Comparison of ENCODE assay signal across 8 mouse cellular contexts in genomic region chr13:23740256-23740840, GRCm38 (mm10). TPM values are rescaled to one million over a fixed set of nuclear protein-coding genes. Genes with fewer than 3 reads are reported as not detected.
DNase-seq lines count a peak whose midpoint lies in the region; ATAC-seq and TF ChIP-seq lines count a peak whose summit lies in the region.

No protein-coding gene starts in this region.

- in situ Hi-C loops in CH12.LX (cut with MboI; ENCODE audit: low pct_ligation_motif_present, low pct_unique_long_range_greater_than_20kb, low sequenced_read_pairs) = no loop called here

- H3K9ac ChIP-seq in CH12.LX (ENCODE audit: insufficient read depth, low read depth) = peak overlapping the region; percentile 100
- peak overlapping the region; percentile 76 for H3K9ac ChIP-seq in forebrain, embryonic 14.5 days (ENCODE audit: low read length)
- H3K9ac ChIP-seq in liver, embryonic 14.5 days (replicated peaks) = peak overlapping the region; percentile 97

- H3K9me3 ChIP-seq in erythroblast, embryonic 14.5 days (ENCODE audit: control insufficient read depth, low read length) = no peaks in the 10 kb centered on the region
- H3K9me3 ChIP-seq in CH12.LX (replicated peaks; ENCODE audit: low read length) = no peaks in the 10 kb centered on the region
- no peaks in the 10 kb centered on the region for H3K9me3 ChIP-seq in forebrain, embryonic 14.5 days (replicated peaks; ENCODE audit: control insufficient read depth, low read length)
- H3K9me3 ChIP-seq in liver, embryonic 14.5 days (ENCODE audit: control insufficient read depth, low read length) = no peaks in the 10 kb centered on the region

- no peaks in the 10 kb centered on the region for H3K27me3 ChIP-seq in erythroblast, embryonic 14.5 days (ENCODE audit: control insufficient read depth)
- no peaks in the 10 kb centered on the region for H3K27me3 ChIP-seq in CH12.LX (replicated peaks)
- H3K27me3 ChIP-seq in forebrain, embryonic 14.5 days (replicated peaks; ENCODE audit: control insufficient read depth, insufficient read depth, low read length) = no peaks in the 10 kb centered on the region
- no peaks in the 10 kb centered on the region for H3K27me3 ChIP-seq in liver, embryonic 14.5 days (ENCODE audit: control insufficient read depth, insufficient read depth, low read length)

- H3K36me3 ChIP-seq in erythroblast, embryonic 14.5 days (ENCODE audit: control insufficient read depth) = peaks cover 5% of the 10 kb centered on the region
- H3K36me3 ChIP-seq in CH12.LX (replicated peaks in 1 of 2; ENCODE audit: control insufficient read depth in 1 of 2, insufficient read depth in 1 of 2, low read length in 1 of 2) = no peaks in the 10 kb centered on the region
- no peaks in the 10 kb centered on the region for H3K36me3 ChIP-seq in forebrain, embryonic 14.5 days (ENCODE audit: control insufficient read depth, insufficient read depth, low read length)
- H3K36me3 ChIP-seq in liver, embryonic 14.5 days (replicated peaks; ENCODE audit: control insufficient read depth, insufficient read depth, low read depth) = no peaks in the 10 kb centered on the region

- dilution Hi-C loops in CH12.LX (cut with MboI; ENCODE audit: extremely low pct_ligation_motif_present, extremely low pct_unique_long_range_greater_than_20kb, low sequenced_read_pairs) = loop anchor here (10.0 kb wide), 1 partner anchor 46 kb away; the partner anchor contains the start of genes Hist1h1t and Hist1h4c

- TF ChIP-seq POLR2A in CH12.LX (IDR thresholded peaks at IDR 0.05; ENCODE audit: low read depth, low read length) = no peak; the same call in 1 of the 2 replicates

- TF ChIP-seq RAD21 in CH12.LX (IDR thresholded peaks at IDR 0.05; ENCODE audit: low read depth, low read length) = no peak

- TF ChIP-seq CTCF in CH12.LX (conservative IDR thresholded peaks at IDR 0.05 in 1 of 2, IDR thresholded peaks at IDR 0.05 in 1 of 2; ENCODE audit: low read depth in 2 of 2, low read length in 2 of 2) = no peak
- no peak for TF ChIP-seq CTCF in liver, embryonic 14.5 days (IDR thresholded peaks at IDR 0.05; ENCODE audit: low read depth)

- intact Hi-C loops in gastrocnemius, postnatal 36 days (cut with DNase I) = no loop called here

- H3K4me3 ChIP-seq in erythroblast, embryonic 14.5 days (replicated peaks) = peak overlapping the region; percentile 71
- H3K4me3 ChIP-seq in CH12.LX (replicated peaks in 1 of 3; ENCODE audit: low read depth in 2 of 3, low read length in 2 of 3, poor library complexity in 1 of 3) = peak overlapping the region; percentile 54 to 74 (median 54)
- H3K4me3 ChIP-seq in forebrain, embryonic 14.5 days (ENCODE audit: low read depth, low read length) = peak overlapping the region; percentile 44
- H3K4me3 ChIP-seq in liver, embryonic 14.5 days (ENCODE audit: insufficient read depth in 1 of 2, low read depth in 2 of 2, low read length in 2 of 2) = peak overlapping the region; percentile 65 to 86

- no peak for DNase-seq in CH12.LX (ENCODE audit: extremely low read depth)
- no peak for DNase-seq in forebrain, embryonic 14.5 days (ENCODE audit: low spot score)
- peak in 1 of 3 experiments; percentile 62 for DNase-seq in liver, embryonic 14.5 days (ENCODE audit: low read depth in 3 of 3, low spot score in 3 of 3)
- DNase-seq in thymus, postnatal 14 days = no peak
- DNase-seq in gastrocnemius, postnatal 36 days = no peak

- ATAC-seq in erythroblast, adult 5-6 weeks (replicated peaks; ENCODE audit: low FRiP score, poor library complexity, severe bottlenecking) = no peak
- no peak for ATAC-seq in forebrain, embryonic 14.5 days
- no peak for ATAC-seq in liver, embryonic 14.5 days (ENCODE audit: insufficient read depth)
- no peak for ATAC-seq in megakaryocyte progenitor cell, adult 5-6 weeks (replicated peaks; ENCODE audit: poor library complexity)

- peak overlapping the region; percentile 95 for H3K27ac ChIP-seq in CH12.LX (ENCODE audit: insufficient read depth, low read depth)
- H3K27ac ChIP-seq in forebrain, embryonic 14.5 days (ENCODE audit: low read depth, low read length) = peak overlapping the region; percentile 95; the same call in 1 of the 2 replicates
- H3K27ac ChIP-seq in liver, embryonic 14.5 days = peak overlapping the region; percentile 99

- no peak for TF ChIP-seq EP300 in CH12.LX (IDR thresholded peaks at IDR 0.05; ENCODE audit: low read length)
- TF ChIP-seq EP300 in liver, embryonic 14.5 days (IDR thresholded peaks at IDR 0.05; ENCODE audit: low read depth) = peak; percentile 6; the same call in 1 of the 2 replicates

- peak overlapping the region; percentile 84 for H3K4me2 ChIP-seq in CH12.LX (ENCODE audit: insufficient read depth, low read depth, poor library complexity, severe bottlenecking)
- H3K4me2 ChIP-seq in forebrain, embryonic 14.5 days (ENCODE audit: low read length) = peak overlapping the region; percentile 77
- peak overlapping the region; percentile 94 for H3K4me2 ChIP-seq in liver, embryonic 14.5 days (ENCODE audit: low read depth)

- WGBS in forebrain, embryonic 14.5 days = 41% methylated on average over 13 of the region's 13 CpGs
- 15% methylated on average over 13 of the region's 13 CpGs for WGBS in liver, embryonic 14.5 days (ENCODE audit: insufficient replicate concordance)

- H3K4me1 ChIP-seq in erythroblast, embryonic 14.5 days (ENCODE audit: control insufficient read depth) = peaks cover 45% of the 10 kb centered on the region
- peaks cover 3 to 29% of the 10 kb centered on the region in 2 experiments; a peak in 3 of 4 replicates for H3K4me1 ChIP-seq in CH12.LX (ENCODE audit: control insufficient read depth in 1 of 2, insufficient read depth in 2 of 2)
- H3K4me1 ChIP-seq in forebrain, embryonic 14.5 days (ENCODE audit: control insufficient read depth, insufficient read depth, low read length) = peaks cover 6% of the 10 kb centered on the region; the same call in 1 of the 2 replicates
- H3K4me1 ChIP-seq in liver, embryonic 14.5 days (replicated peaks; ENCODE audit: control insufficient read depth in 2 of 2, insufficient read depth in 2 of 2, low read length in 1 of 2) = peaks cover 16 to 22% of the 10 kb centered on the region in 2 experiments

- H3K79me2 ChIP-seq in CH12.LX (replicated peaks; ENCODE audit: control insufficient read depth, extremely low read depth, insufficient read depth, poor library complexity, severe bottlenecking) = no peaks in the 10 kb centered on the region

RNA-seq across cellular contexts. Expression of gene Hist1h1c, which starts 1.7 kb away (rescaled TPM):
- 54.6 and 94.3 TPM in 2 replicates for polyA plus RNA-seq in erythroblast, embryonic 14.5 days (2012)
- 188 and 215 TPM in 2 replicates for total RNA-seq in erythroblast, adult 5-6 weeks (2015; ENCODE audit: low replicate concordance)
- total RNA-seq in erythroblast, adult 5-6 weeks (2017; ENCODE audit: low replicate concordance) = 1,447 and 1,942 TPM in 2 replicates
- total RNA-seq in CH12.LX (2012; rRNA removed) (568 and 597 TPM in 2 replicates), CH12.LX (2014; rRNA removed) (22.8 and 26.1 TPM in 2 replicates)
- 12.5 and 13.2 TPM in 2 replicates for polyA plus RNA-seq in CH12.LX (2012; ENCODE audit: insufficient read length, low read depth)
- 16.9 and 25.2 TPM in 2 replicates for polyA plus RNA-seq in forebrain, embryonic 14.5 days (2014; fragmentation: Nextera tagmentation; extraction: Ambion mirVana)
- 37.4 and 46.8 TPM in 2 replicates for polyA plus RNA-seq in liver, embryonic 14.5 days (2012; rRNA removed)
- polyA plus RNA-seq in liver, embryonic 14.5 days (2014; fragmentation: Nextera tagmentation; extraction: Ambion mirVana) = 72.5 and 86.6 TPM in 2 replicates
- total RNA-seq in megakaryocyte progenitor cell, adult 5-6 weeks (2015) = 103 and 110 TPM in 2 replicates
- total RNA-seq in megakaryocyte progenitor cell, adult 5-6 weeks (2017) = 686 and 791 TPM in 2 replicates
- 100 to 1,000 TPM; 188 to 225 TPM for total RNA-seq in gastrocnemius, postnatal 36 days (2021)

RNA-seq across cellular contexts. Expression of gene Hist1h3c, which starts 5.1 kb away (rescaled TPM):
- 3.8 and 7.0 TPM in 2 replicates for polyA plus RNA-seq in erythroblast, embryonic 14.5 days (2012)
- total RNA-seq in erythroblast, adult 5-6 weeks (2015; ENCODE audit: low replicate concordance) = 41.1 and 59.8 TPM in 2 replicates
- total RNA-seq in erythroblast, adult 5-6 weeks (2017; ENCODE audit: low replicate concordance) = 178 and 330 TPM in 2 replicates
- total RNA-seq in CH12.LX (2012; rRNA removed) = 1,821 and 1,847 TPM in 2 replicates
- 57.5 and 73.1 TPM in 2 replicates for total RNA-seq in CH12.LX (2014; rRNA removed)
- 5.5 and 7.3 TPM in 2 replicates for polyA plus RNA-seq in CH12.LX (2012; ENCODE audit: insufficient read length, low read depth)
- polyA plus RNA-seq in forebrain, embryonic 14.5 days (2014; fragmentation: Nextera tagmentation; extraction: Ambion mirVana) = 2.4 and 5.9 TPM in 2 replicates
- polyA plus RNA-seq in liver, embryonic 14.5 days (2012; rRNA removed) = 48.5 and 88.2 TPM in 2 replicates
- polyA plus RNA-seq in liver, embryonic 14.5 days (2014; fragmentation: Nextera tagmentation; extraction: Ambion mirVana) = 3.6 and 5.7 TPM in 2 replicates
- total RNA-seq in megakaryocyte progenitor cell, adult 5-6 weeks (2015) = 88.8 and 93.1 TPM in 2 replicates
- total RNA-seq in megakaryocyte progenitor cell, adult 5-6 weeks (2017) = 555 and 756 TPM in 2 replicates
- total RNA-seq in gastrocnemius, postnatal 36 days (2021) = 1 to 10 TPM; 4.5 to 4.6 TPM

RNA-seq across cellular contexts. Expression of gene Hist1h2bb, which starts 6.2 kb away (rescaled TPM):
- polyA plus RNA-seq in erythroblast, embryonic 14.5 days (2012) = 5.4 and 12.1 TPM in 2 replicates
- 79.4 and 128 TPM in 2 replicates for total RNA-seq in erythroblast, adult 5-6 weeks (2015; ENCODE audit: low replicate concordance)
- 1,415 and 1,638 TPM in 2 replicates for total RNA-seq in erythroblast, adult 5-6 weeks (2017; ENCODE audit: low replicate concordance)
- total RNA-seq in CH12.LX (2012; rRNA removed) = 2,544 and 2,852 TPM in 2 replicates
- 34.5 and 54.6 TPM in 2 replicates for total RNA-seq in CH12.LX (2014; rRNA removed)
- polyA plus RNA-seq in CH12.LX (2012; ENCODE audit: insufficient read length, low read depth) = 0.53 and 1.3 TPM in 2 replicates
- polyA plus RNA-seq in forebrain, embryonic 14.5 days (2014; fragmentation: Nextera tagmentation; extraction: Ambion mirVana) = 1.3 and 1.5 TPM in 2 replicates
- polyA plus RNA-seq in liver, embryonic 14.5 days (2012; rRNA removed) = 20.0 and 34.0 TPM in 2 replicates
- 2.6 and 3.5 TPM in 2 replicates for polyA plus RNA-seq in liver, embryonic 14.5 days (2014; fragmentation: Nextera tagmentation; extraction: Ambion mirVana)
- 232 TPM in 2 replicates for total RNA-seq in megakaryocyte progenitor cell, adult 5-6 weeks (2015)
- total RNA-seq in megakaryocyte progenitor cell, adult 5-6 weeks (2017) = 3,020 and 3,268 TPM in 2 replicates
- 1 to 10 TPM; 5.1 to 7.0 TPM for total RNA-seq in gastrocnemius, postnatal 36 days (2021)

RNA-seq across cellular contexts. Expression of gene Hist1h2ab, which starts 10.6 kb away (rescaled TPM):
- polyA plus RNA-seq in erythroblast, embryonic 14.5 days (2012) = 9.1 and 22.3 TPM in 2 replicates
- 12.5 and 24.5 TPM in 2 replicates for total RNA-seq in erythroblast, adult 5-6 weeks (2015; ENCODE audit: low replicate concordance)
- 1,181 and 1,326 TPM in 2 replicates for total RNA-seq in erythroblast, adult 5-6 weeks (2017; ENCODE audit: low replicate concordance)
- 1,936 and 2,243 TPM in 2 replicates for total RNA-seq in CH12.LX (2012; rRNA removed)
- total RNA-seq in CH12.LX (2014; rRNA removed) = 24.9 and 32.6 TPM in 2 replicates
- polyA plus RNA-seq in CH12.LX (2012; ENCODE audit: insufficient read length, low read depth) = 2.9 TPM in 2 replicates
- 27.8 and 49.2 TPM in 2 replicates for polyA plus RNA-seq in forebrain, embryonic 14.5 days (2014; fragmentation: Nextera tagmentation; extraction: Ambion mirVana)
- 45.2 and 45.3 TPM in 2 replicates for polyA plus RNA-seq in liver, embryonic 14.5 days (2012; rRNA removed)
- polyA plus RNA-seq in liver, embryonic 14.5 days (2014; fragmentation: Nextera tagmentation; extraction: Ambion mirVana) = 70.4 and 74.8 TPM in 2 replicates
- 28.1 and 45.4 TPM in 2 replicates for total RNA-seq in megakaryocyte progenitor cell, adult 5-6 weeks (2015)
- 2,397 and 3,405 TPM in 2 replicates for total RNA-seq in megakaryocyte progenitor cell, adult 5-6 weeks (2017)
- total RNA-seq in gastrocnemius, postnatal 36 days (2021) = 10 to 100 TPM in 1 of 2 experiments, 1 to 10 TPM in 1; 9.4 to 10.3 TPM

RNA-seq across cellular contexts. Expression of gene Hist1h3b, which starts 11.7 kb away (rescaled TPM):
- polyA plus RNA-seq in erythroblast, embryonic 14.5 days (2012) = 6.2 and 23.6 TPM in 2 replicates
- total RNA-seq in erythroblast, adult 5-6 weeks (2015; ENCODE audit: low replicate concordance) = 179 and 183 TPM in 2 replicates
- total RNA-seq in erythroblast, adult 5-6 weeks (2017; ENCODE audit: low replicate concordance) = 251 and 270 TPM in 2 replicates
- 1,913 and 2,096 TPM in 2 replicates for total RNA-seq in CH12.LX (2012; rRNA removed)
- 28.9 and 44.0 TPM in 2 replicates for total RNA-seq in CH12.LX (2014; rRNA removed)
- polyA plus RNA-seq in CH12.LX (2012; ENCODE audit: insufficient read length, low read depth) = 5.4 and 5.5 TPM in 2 replicates
- 2.3 and 9.6 TPM in 2 replicates for polyA plus RNA-seq in forebrain, embryonic 14.5 days (2014; fragmentation: Nextera tagmentation; extraction: Ambion mirVana)
- polyA plus RNA-seq in liver, embryonic 14.5 days (2012; rRNA removed) = 40.0 and 45.7 TPM in 2 replicates
- 8.9 and 11.4 TPM in 2 replicates for polyA plus RNA-seq in liver, embryonic 14.5 days (2014; fragmentation: Nextera tagmentation; extraction: Ambion mirVana)
- total RNA-seq in megakaryocyte progenitor cell, adult 5-6 weeks (2015) = 332 and 371 TPM in 2 replicates
- 579 and 647 TPM in 2 replicates for total RNA-seq in megakaryocyte progenitor cell, adult 5-6 weeks (2017)
- total RNA-seq in gastrocnemius, postnatal 36 days (2021) = 10 to 100 TPM; 14.2 to 14.3 TPM

Comparison
In these comparisons a context has a peak if more than half of its experiments do, and no peak if none do; other contexts are left out.
1. RNA of gene Hist1h3c, which starts 5.1 kb away (total RNA-seq): 57.5 to 1,847 TPM in CH12.LX, 88.8 to 756 TPM in megakaryocyte progenitor cell, adult 5-6 weeks and 41.1 to 330 TPM in erythroblast, adult 5-6 weeks; 4.5 to 4.6 TPM in gastrocnemius, postnatal 36 days; every median in the first group is over 4 times any median in the second.
2. RNA of gene Hist1h2bb, which starts 6.2 kb away (total RNA-seq): 232 to 3,268 TPM in megakaryocyte progenitor cell, adult 5-6 weeks, 34.5 to 2,852 TPM in CH12.LX and 79.4 to 1,638 TPM in erythroblast, adult 5-6 weeks; 5.1 to 7.0 TPM in gastrocnemius, postnatal 36 days; every median in the first group is over 4 times any median in the second.
3. Peak in every context shown above with its lines, with median percentiles within 50 percentile points of each other: H3K4me3 ChIP-seq, H3K27ac ChIP-seq, H3K4me2 ChIP-seq and H3K9ac ChIP-seq.